Mouse (Mus musculus) lung, postnatal 0 days (tissue): ENCODE results near the gene Wipf1.
A peak's percentile ranks its signal among the peaks of the same experiment; 100 is the strongest.

Experiments
- CTCF ChIP-seq: IDR thresholded peaks from 2 replicates; pipeline ENCODE4 v1.5.1; 2016; ENCODE audit warnings: antibody characterized with exemption, mild to moderate bottlenecking
- EP300 ChIP-seq: IDR thresholded peaks from 2 replicates; pipeline ENCODE4 v1.6.1; 2016; ENCODE audit warnings: antibody characterized with exemption, mild to moderate bottlenecking, control low read depth

GRCm38 (mm10) chr2:73566989-73567605, 37.6 kb upstream of the Wipf1 start:
- TF ChIP-seq CTCF (peak; percentile 88), EP300 (no peak)
